Mouse (Mus musculus): ENCODE results near the gene Bpifa5. TPM values are rescaled to one million over a fixed set of nuclear protein-coding genes. Genes with fewer than 3 reads are reported as not detected.
"Not testable (repeated sequence)": the region's sequence is repeated elsewhere in the genome, so short reads cannot be mapped to it uniquely, and the experiment has no call there.

Gene Bpifa5
- total and polyA plus RNA-seq, 2 experiments from 2014 or later = not detected

- Histone ChIP-seq H3K27me3 (ENCODE audit: control insufficient read depth, insufficient read depth, low read length) (no peaks in the 10 kb centered on the region), H3K36me3 (replicated peaks; ENCODE audit: control insufficient read depth, insufficient read depth, low read length) (no peaks in the 10 kb centered on the region), H3K4me1 (ENCODE audit: control insufficient read depth, insufficient read depth) (no peaks in the 10 kb centered on the region), H3K27ac (ENCODE audit: low read depth) (no peak overlapping the region), H3K4me3 (ENCODE audit: low read depth, low read length) (no peak overlapping the region), H3K4me2 (ENCODE audit: low read depth, low read length) (no peak overlapping the region), H3K9ac (replicated peaks; ENCODE audit: low read depth, low read length) (no peak overlapping the region), H3K9me3 (replicated peaks; ENCODE audit: control insufficient read depth, low read length) (peaks cover 6% of the 10 kb centered on the region)
- no peak for DNase-seq (ENCODE audit: low spot score)
- TF ChIP-seq EP300 (IDR thresholded peaks at IDR 0.05; ENCODE audit: low read depth) (no peak), CTCF (IDR thresholded peaks at IDR 0.05; ENCODE audit: low read depth) (peak; percentile 47)
- whole genome bisulfite sequencing = 44% methylated on average over 3 of the region's 3 CpGs
- no peak for ATAC-seq (ENCODE audit: insufficient read depth, low read depth)
Measured at GRCm38 (mm10) chr2:154158433-154158832, 4.0 kb upstream of the Bpifa5 start.

- Histone ChIP-seq H3K4me2 (ENCODE audit: low read depth, low read length) (no peak overlapping the region), H3K4me1 (ENCODE audit: control insufficient read depth, insufficient read depth) (no peaks in the 10 kb centered on the region), H3K27ac (ENCODE audit: low read depth) (no peak overlapping the region), H3K4me3 (ENCODE audit: low read depth, low read length) (no peak overlapping the region), H3K36me3 (replicated peaks; ENCODE audit: control insufficient read depth, insufficient read depth, low read length) (no peaks in the 10 kb centered on the region), H3K9ac (replicated peaks; ENCODE audit: low read depth, low read length) (no peak overlapping the region), H3K27me3 (ENCODE audit: control insufficient read depth, insufficient read depth, low read length) (no peaks in the 10 kb centered on the region), H3K9me3 (replicated peaks; ENCODE audit: control insufficient read depth, low read length) (peaks cover 6% of the 10 kb centered on the region)
- no peak for TF ChIP-seq EP300 (IDR thresholded peaks at IDR 0.05; ENCODE audit: low read depth)
- ATAC-seq (ENCODE audit: insufficient read depth, low read depth) (no peak), DNase-seq (ENCODE audit: low spot score) (no peak)
- 82% methylated on average over 5 of the region's 5 CpGs for WGBS
Measured at GRCm38 (mm10) chr2:154163306-154163705, 899 bp downstream of the Bpifa5 start.

- no peak overlapping the region for H3K4me3 ChIP-seq (ENCODE audit: low read depth, low read length)
- H3K4me1 ChIP-seq (ENCODE audit: control insufficient read depth, insufficient read depth) = no peaks in the 10 kb centered on the region
- ATAC-seq (ENCODE audit: insufficient read depth, low read depth) (no peak), DNase-seq (ENCODE audit: low spot score) (no peak)
- WGBS = 63% methylated on average over 3 of the region's 3 CpGs
- H3K36me3 ChIP-seq (replicated peaks; ENCODE audit: control insufficient read depth, insufficient read depth, low read length) = no peaks in the 10 kb centered on the region
- H3K9me3 ChIP-seq (replicated peaks; ENCODE audit: control insufficient read depth, low read length) = no peaks in the 10 kb centered on the region
- 0 out of 2 replicates have a peak, but pooled peaks cover 5% of the 10 kb centered on the region for H3K27me3 ChIP-seq (ENCODE audit: control insufficient read depth, insufficient read depth, low read length)
- H3K4me2 ChIP-seq (ENCODE audit: low read depth, low read length) = no peak overlapping the region
- TF ChIP-seq EP300 (IDR thresholded peaks at IDR 0.05; ENCODE audit: low read depth) (no peak), CTCF (IDR thresholded peaks at IDR 0.05; ENCODE audit: low read depth) (no peak)
- no peak overlapping the region for H3K9ac ChIP-seq (replicated peaks; ENCODE audit: low read depth, low read length)
- H3K27ac ChIP-seq (ENCODE audit: low read depth) = no peak overlapping the region
Measured at GRCm38 (mm10) chr2:154169172-154169571, 6.8 kb downstream of the Bpifa5 start.

GRCm38 (mm10) chr2:154171621-154172020, 9.2 kb downstream of the Bpifa5 start:
- no peak overlapping the region for H3K4me3 ChIP-seq (ENCODE audit: low read depth, low read length)
- H3K36me3 ChIP-seq (replicated peaks; ENCODE audit: control insufficient read depth, insufficient read depth, low read length) = no peaks in the 10 kb centered on the region
- WGBS = 79% methylated on average over 6 of the region's 6 CpGs
- DNase-seq (ENCODE audit: low spot score) = no peak
- no peaks in the 10 kb centered on the region for H3K9me3 ChIP-seq (replicated peaks; ENCODE audit: control insufficient read depth, low read length)
- no peaks in the 10 kb centered on the region for H3K4me1 ChIP-seq (ENCODE audit: control insufficient read depth, insufficient read depth)
- no peak overlapping the region for H3K27ac ChIP-seq (ENCODE audit: low read depth)
- H3K9ac ChIP-seq (replicated peaks; ENCODE audit: low read depth, low read length) = no peak overlapping the region
- ATAC-seq (ENCODE audit: insufficient read depth, low read depth) = no peak
- no peak overlapping the region for H3K4me2 ChIP-seq (ENCODE audit: low read depth, low read length)
- 0 out of 2 replicates have a peak, but pooled peaks cover 5% of the 10 kb centered on the region for H3K27me3 ChIP-seq (ENCODE audit: control insufficient read depth, insufficient read depth, low read length)
- TF ChIP-seq EP300 (IDR thresholded peaks at IDR 0.05; ENCODE audit: low read depth) (no peak), CTCF (IDR thresholded peaks at IDR 0.05; ENCODE audit: low read depth) (no peak)

GRCm38 (mm10) chr2:154173313-154173712, 10.9 kb downstream of the Bpifa5 start:
- 0 out of 2 replicates have a peak, but pooled peaks cover 5% of the 10 kb centered on the region for H3K27me3 ChIP-seq (ENCODE audit: control insufficient read depth, insufficient read depth, low read length)
- peak; percentile 53 for DNase-seq (ENCODE audit: low spot score)
- peak; percentile 92 for TF ChIP-seq CTCF (IDR thresholded peaks at IDR 0.05; ENCODE audit: low read depth)
- TF ChIP-seq EP300 (IDR thresholded peaks at IDR 0.05; ENCODE audit: low read depth) = no peak
- no peaks in the 10 kb centered on the region for H3K4me1 ChIP-seq (ENCODE audit: control insufficient read depth, insufficient read depth)
- no peak overlapping the region for H3K4me2 ChIP-seq (ENCODE audit: low read depth, low read length)
- H3K9me3 ChIP-seq (replicated peaks; ENCODE audit: control insufficient read depth, low read length) = no peaks in the 10 kb centered on the region
- H3K36me3 ChIP-seq (replicated peaks; ENCODE audit: control insufficient read depth, insufficient read depth, low read length) = no peaks in the 10 kb centered on the region
- ATAC-seq (ENCODE audit: insufficient read depth, low read depth) = peak; percentile 76
- H3K4me3 ChIP-seq (ENCODE audit: low read depth, low read length) = no peak overlapping the region
- 38% methylated on average over 1 of the region's 1 CpGs for WGBS
- no peak overlapping the region for H3K27ac ChIP-seq (ENCODE audit: low read depth)
- H3K9ac ChIP-seq (replicated peaks; ENCODE audit: low read depth, low read length) = no peak overlapping the region

- 82% methylated on average over 7 of the region's 7 CpGs for WGBS
- not testable (repeated sequence) for H3K9me3 ChIP-seq (replicated peaks; ENCODE audit: control insufficient read depth, low read length); H3K27ac ChIP-seq (ENCODE audit: low read depth); H3K27me3 ChIP-seq (ENCODE audit: control insufficient read depth, insufficient read depth, low read length); H3K4me1 ChIP-seq (ENCODE audit: control insufficient read depth, insufficient read depth); H3K4me2 ChIP-seq (ENCODE audit: low read depth, low read length); H3K9ac ChIP-seq (replicated peaks; ENCODE audit: low read depth, low read length); H3K36me3 ChIP-seq (replicated peaks; ENCODE audit: control insufficient read depth, insufficient read depth, low read length); DNase-seq (ENCODE audit: low spot score); ATAC-seq (ENCODE audit: insufficient read depth, low read depth); H3K4me3 ChIP-seq (ENCODE audit: low read depth, low read length)
Measured at GRCm38 (mm10) chr2:154181900-154182299, 19.5 kb downstream of the Bpifa5 start.

- H3K27ac ChIP-seq (ENCODE audit: low read depth); H3K4me2 ChIP-seq (ENCODE audit: low read depth, low read length); H3K4me3 ChIP-seq (ENCODE audit: low read depth, low read length); H3K9me3 ChIP-seq (replicated peaks; ENCODE audit: control insufficient read depth, low read length); H3K4me1 ChIP-seq (ENCODE audit: control insufficient read depth, insufficient read depth); H3K27me3 ChIP-seq (ENCODE audit: control insufficient read depth, insufficient read depth, low read length); H3K9ac ChIP-seq (replicated peaks; ENCODE audit: low read depth, low read length); ATAC-seq (ENCODE audit: insufficient read depth, low read depth); DNase-seq (ENCODE audit: low spot score); H3K36me3 ChIP-seq (replicated peaks; ENCODE audit: control insufficient read depth, insufficient read depth, low read length): not testable (repeated sequence)
- WGBS = 75% methylated on average over 4 of the region's 4 CpGs
Measured at GRCm38 (mm10) chr2:154183061-154183460, 20.7 kb downstream of the Bpifa5 start.
